Mouse (Mus musculus) regulatory T cell (primary cell): ENCODE data around the gene Stxbp5l.
"Not testable (repeated sequence)": the region's sequence is repeated elsewhere in the genome, so short reads cannot be mapped to it uniquely, and the experiment has no call there.

Experiments
- in situ Hi-C: fragments of 300-600 bp; cut with MboI, MseI; formaldehyde crosslinking; loops from one replicate; pipeline ENCODE4 v1.15.1; 2025; ENCODE audit warnings: high pct_unique_total_duplicates

The Stxbp5l gene

GRCm38 (mm10) chr16:37384821-37385344 lies at the start of gene Stxbp5l:
TSS of gene Stxbp5l (minus strand) at chr16:37384962.
- in situ Hi-C loops = loop anchor here (10.0 kb wide), 1 partner anchor 1430 kb away; no protein-coding TSS in a partner anchor

DNA sequence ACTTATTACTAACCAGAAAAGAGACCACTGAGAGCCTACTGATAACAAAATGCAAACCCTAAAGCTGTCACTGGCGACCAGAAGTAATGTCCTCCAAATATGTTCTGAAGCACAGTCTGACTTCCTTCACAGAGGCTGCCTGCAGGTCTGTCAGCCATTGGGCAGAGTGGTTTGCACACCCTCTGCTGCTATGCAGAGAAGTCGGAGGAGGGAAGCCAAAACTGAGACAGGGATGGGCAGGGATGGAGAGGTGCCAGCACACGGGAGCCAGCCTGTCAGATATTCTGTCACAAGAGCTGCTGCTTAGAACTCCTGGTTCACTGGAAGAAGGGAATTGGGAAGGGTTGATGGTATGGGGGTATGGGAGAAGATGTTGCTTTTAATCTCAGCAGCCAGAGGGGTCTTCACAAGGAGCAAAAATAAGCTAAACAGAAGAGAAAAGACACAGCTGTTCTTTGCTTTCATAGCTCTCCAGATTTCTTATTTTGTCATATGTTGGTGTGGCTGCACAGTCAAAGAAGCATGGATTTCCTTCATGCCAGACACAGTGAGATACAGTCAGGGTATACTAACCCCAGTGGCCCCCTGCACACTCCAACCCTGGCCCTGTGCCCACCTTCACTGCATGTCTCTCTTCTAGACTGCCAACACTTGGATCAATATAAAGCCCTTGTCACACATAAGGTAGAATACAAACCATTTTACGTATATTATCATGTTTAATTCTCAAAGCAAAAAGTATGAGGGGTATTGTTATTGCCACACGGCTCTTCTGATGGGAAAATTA lies 48.8 kb upstream of the Stxbp5l start:
- in situ Hi-C loops = no loop called here

GRCm38 (mm10) chr16:37425434-37425833 lies 40.7 kb upstream of the Stxbp5l start:
- in situ Hi-C loops = no loop called here

GRCm38 (mm10) chr16:37422874-37423273 lies 38.1 kb upstream of the Stxbp5l start:
- in situ Hi-C loops = no loop called here

DNA sequence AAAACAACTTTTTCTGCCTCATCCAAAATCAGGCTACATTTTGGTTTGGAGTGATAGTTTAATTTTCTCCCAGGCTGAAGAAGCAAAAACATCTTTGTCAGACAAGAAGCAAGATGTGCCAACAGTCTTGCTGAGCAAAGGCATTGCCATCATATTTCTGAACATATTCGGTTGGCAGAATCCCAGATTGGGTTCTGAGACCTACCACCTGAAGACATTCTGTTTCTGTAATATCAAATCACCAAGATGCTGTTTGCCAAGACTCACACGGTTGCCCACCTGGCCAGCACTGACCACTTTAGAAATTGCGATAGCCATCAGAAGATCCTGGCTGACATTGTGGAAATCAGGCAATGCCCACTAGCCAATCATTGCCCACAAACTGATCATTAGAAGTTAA lies 37.1 kb upstream of the Stxbp5l start:
- in situ Hi-C loops = no loop called here

DNA sequence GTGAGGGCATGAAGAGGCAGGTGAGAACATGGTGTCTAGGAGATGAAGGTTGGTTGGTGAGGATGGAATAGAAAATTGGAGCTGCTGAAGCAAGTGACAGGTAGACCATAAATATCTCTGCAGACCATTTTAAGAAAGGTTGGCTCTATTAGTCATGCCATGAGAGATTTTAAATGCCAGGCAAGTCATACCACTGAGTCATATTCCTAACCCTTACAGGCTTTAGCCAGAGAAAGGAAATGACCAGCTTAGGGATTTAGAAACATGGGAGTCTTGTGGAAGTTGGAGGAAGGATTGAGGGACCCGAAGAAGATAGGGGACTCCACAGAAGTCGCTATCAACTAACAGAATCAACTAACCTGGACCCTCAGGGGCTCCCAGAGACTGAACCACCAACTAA lies 35.8 kb upstream of the Stxbp5l start:
- in situ Hi-C loops = no loop called here

DNA sequence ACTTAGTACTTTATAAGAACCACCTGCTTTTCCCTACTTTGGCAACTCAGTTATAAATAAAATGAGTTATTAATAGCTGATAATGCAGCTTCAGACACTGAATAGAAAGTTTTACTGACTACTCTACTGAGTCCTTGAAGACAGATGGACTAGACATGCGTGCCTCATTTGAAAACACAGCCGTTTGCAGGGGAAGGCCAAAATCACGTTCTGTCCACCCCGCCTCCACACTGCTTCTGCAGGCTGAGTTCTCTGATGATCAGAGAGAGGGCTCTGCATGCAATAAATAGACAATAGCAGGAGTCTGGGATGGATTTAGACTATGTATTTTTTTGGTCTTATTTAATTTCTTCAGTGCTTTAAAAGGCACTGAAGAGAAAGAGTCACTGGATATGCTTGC lies 20.8 kb upstream of the Stxbp5l start:
- in situ Hi-C loops = no loop called here

GRCm38 (mm10) chr16:37404922-37405321 lies 20.2 kb upstream of the Stxbp5l start:
- in situ Hi-C loops = no loop called here

DNA sequence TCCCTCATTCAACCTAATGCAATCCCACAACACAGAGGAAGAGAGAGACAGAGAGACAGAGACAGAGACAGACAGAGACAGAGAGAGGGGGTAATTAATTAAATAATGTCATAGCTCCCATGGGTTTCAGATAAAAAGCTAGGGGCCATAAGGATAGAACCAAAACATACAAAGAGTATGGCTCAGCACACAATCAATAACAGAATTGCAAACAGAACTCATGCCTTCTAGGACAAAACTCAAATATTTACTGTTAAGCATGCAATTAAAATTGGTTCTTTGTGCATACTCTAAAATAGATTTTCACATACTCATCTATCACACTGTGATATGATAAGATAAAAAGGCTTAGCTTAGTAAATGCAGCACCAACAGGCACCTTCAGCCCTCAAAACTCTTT lies 5.2 kb upstream of the Stxbp5l start:
- in situ Hi-C loops = loop anchor here (10.0 kb wide), 1 partner anchor 1435 kb away; no protein-coding TSS in a partner anchor

DNA sequence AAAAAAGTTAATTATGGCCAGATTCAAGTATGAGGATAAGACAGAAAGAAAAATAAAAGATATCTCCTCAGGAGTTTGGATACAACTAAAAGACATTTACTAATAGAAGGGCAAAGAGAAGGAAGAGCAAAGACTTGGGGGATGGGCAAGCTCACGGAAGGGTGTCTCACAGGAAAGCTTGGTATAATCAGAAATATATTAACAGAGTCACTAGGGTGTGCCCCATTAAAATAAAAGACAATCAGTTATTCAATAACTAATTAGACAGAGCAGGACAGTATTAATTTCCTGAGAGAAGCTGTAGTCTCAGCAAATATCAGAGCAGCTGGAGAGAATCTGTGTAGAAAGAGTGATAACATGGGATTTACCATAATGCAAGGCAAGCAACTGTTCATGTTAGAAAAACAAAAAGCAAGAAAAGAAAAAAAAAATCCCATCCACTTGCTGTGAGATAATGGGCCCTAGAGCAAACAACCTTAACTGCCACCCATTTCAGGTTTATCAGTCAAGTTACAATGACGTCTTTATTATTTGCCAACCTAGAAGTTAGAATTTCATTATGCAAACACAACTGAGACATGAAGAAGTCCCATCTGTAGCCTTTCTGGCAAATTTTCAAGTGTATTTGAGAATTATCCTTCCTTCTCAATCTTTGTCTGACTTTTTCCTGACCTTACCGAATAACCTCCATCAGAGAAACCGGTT lies 4.6 kb upstream of the Stxbp5l start:
- in situ Hi-C loops = loop anchor here (10.0 kb wide), 1 partner anchor 1435 kb away; no protein-coding TSS in a partner anchor

DNA sequence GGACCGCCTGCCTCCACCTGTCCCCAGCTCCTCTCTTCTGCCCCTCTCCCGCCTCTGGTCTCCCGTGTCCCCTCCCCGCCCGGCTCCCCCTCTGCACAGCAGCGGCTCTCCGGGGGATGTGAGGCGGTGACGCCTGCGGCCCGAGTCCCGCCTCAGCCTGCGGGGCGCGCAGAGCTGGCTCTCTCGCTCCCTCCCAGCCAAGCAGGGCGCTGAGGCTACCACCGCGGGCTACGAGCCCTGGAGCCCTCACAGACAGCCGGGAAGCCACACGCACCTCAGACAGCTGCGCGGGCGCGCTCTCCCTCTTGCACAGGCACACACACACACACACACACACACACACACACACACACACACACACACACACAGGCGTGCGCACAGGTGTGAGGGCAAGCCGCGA lies 393 bp downstream of the Stxbp5l start:
- in situ Hi-C loops = loop anchor here (10.0 kb wide), 1 partner anchor 1430 kb away; no protein-coding TSS in a partner anchor

- in situ Hi-C loops = loop anchor here (10.0 kb wide), 1 partner anchor 1429 kb away; no protein-coding TSS in a partner anchor
Observed at GRCm38 (mm10) chr16:37383426-37383825, 1.3 kb downstream of the Stxbp5l start.

DNA sequence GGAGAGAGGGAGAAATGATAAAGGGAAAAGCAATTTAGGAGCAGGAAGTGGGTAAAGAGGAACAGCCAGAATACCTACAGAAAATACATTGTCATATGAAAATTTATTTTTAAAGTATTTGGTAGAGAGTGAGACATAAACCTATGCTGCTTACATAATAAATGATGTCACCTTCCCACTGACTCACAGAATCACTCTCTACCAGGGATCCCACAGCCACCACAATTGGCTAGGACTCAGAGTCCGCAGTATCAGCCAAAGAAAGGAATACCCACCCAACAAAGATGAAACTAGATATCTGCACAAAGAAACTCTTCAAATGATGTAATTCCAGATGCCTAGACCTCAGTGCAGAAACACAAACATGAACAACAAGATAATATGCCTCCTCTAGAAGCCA lies 12.0 kb downstream of the Stxbp5l start:
- in situ Hi-C loops = no loop called here

DNA sequence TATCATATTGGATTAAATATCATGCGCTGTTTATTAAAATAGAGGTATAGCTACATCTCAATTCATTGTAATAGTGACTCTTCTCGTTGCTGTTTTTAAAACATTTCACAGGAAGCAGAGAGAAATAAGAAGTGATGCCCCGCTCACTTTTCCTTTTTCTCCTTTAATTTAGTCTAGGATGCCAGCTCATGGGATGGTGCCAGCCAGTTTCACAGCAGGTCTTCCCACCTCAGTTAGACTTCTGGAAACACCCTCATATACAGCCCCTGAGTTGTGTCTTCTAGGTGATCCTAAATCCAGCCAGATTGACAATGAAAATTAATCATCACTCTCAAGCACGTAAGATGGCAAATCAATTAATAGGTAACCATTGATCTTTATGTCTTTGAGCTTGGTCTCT lies 17.3 kb downstream of the Stxbp5l start:
- in situ Hi-C loops = no loop called here

DNA sequence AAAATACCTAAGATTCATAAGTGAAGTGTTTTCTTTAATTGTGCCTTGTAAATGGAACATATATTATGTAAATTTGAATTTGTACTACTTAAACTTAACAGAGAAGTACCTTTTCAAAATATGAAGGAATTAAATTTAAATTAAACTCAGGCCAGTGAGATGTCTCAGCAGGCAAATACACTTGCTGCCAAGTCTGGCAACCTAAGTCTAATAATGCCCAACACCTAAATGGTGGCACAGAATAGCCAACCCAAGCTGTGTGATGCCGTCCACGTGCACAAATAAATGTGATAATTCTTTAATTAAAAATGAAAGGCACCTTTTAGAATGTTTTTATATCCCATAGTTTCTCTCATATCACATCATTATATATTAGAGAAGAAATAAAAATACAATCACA lies 20.8 kb downstream of the Stxbp5l start:
- in situ Hi-C loops = no loop called here

DNA sequence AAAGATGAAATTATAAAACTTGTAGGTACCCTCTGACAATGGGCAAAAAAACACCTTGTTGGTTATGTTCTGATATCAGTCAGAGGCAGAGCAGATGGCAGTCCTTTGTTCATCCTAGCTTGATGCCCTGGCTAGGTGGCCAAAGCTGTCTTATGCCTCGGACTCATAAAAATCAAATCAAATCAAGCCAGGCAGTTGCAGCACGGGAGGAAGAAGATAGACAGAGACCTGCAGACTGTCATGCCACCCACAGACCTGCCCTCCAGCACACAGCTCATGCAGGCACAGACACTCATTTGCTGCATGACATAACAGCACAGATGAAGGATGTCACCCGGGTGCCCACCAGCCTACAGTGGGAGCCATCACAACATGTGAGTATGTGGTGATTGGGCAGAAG lies 29.1 kb downstream of the Stxbp5l start:
- in situ Hi-C loops = no loop called here

DNA sequence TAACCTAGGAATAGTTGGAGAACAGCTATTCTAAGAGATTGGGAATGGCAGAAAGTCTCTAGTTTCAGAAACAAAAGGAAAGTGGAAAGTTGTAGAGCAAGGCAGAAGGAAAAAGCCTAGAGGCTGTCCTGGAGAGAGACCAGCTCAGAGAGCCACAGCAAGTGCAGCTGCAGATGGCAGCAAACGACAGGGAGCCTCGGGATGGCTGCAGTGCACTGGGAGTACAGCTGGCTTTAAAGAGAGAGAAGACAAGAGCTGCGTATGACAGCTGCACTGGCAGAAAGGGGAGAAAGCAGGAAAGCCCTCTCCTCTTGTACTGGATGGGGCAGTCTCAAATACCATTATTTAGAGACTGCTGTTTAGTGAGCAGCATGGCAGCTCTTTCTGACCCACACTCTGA lies 37.7 kb downstream of the Stxbp5l start:
- in situ Hi-C loops = no loop called here

GRCm38 (mm10) chr16:37344960-37345359 lies 39.8 kb downstream of the Stxbp5l start:
- in situ Hi-C loops = no loop called here

- in situ Hi-C loops = not testable (repeated sequence)
Observed at GRCm38 (mm10) chr16:37341446-37341845, 43.3 kb downstream of the Stxbp5l start.

DNA sequence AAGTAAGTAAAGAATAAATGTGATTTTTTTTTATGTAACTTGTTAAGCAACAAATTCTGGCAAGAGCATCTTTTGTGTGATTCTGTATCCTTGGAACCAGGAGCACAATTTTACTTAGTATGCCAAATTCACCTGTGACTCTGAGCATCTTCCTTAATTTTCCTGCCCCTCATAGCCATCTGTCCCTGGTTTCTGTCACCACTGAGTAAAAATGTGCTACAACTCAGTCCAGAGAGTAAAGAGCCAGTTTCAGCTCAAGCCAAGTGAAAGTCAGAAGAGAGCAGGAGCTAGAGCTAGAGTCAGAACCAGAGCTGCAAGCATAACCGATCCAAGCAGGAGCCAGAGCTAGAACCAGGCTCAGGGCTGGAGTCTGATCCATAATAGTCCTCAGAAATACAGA lies 46.6 kb downstream of the Stxbp5l start:
- in situ Hi-C loops = no loop called here

- in situ Hi-C loops = no loop called here
Observed at GRCm38 (mm10) chr16:37337529-37337928, 47.2 kb downstream of the Stxbp5l start.

DNA sequence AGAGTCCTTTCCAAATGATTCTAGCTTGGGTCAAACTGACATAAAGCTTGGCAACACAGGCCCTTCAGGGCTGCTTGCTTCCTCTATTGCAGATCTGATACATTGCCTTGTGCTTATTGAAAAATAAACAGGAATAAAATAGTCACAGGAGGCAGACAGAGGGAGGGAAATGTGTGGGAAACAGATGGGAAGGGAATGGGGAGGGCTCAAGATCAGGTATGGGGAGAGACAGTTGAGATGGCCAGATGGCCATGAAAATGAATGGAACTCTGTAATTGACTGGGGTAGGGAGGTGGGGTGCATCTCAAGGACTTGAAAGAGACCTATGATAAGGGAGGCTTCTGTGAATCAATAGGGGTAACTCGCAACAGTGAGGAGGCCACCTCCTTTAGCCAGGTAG lies 80.3 kb downstream of the Stxbp5l start:
- in situ Hi-C loops = no loop called here

- in situ Hi-C loops = loop anchor here (25.0 kb wide), 1 partner anchor 645 kb away; no protein-coding TSS in a partner anchor
Observed at GRCm38 (mm10) chr16:37292593-37292992, 92.2 kb downstream of the Stxbp5l start.
